22 mouse cellular contexts compared by ENCODE assay signal in genomic region chr3:68105081-68105685, GRCm38 (mm10).
"Had no signal": no experiment of that assay in that cellular context is flagged by ENCODE, and none has a peak within 500 bp of the region (broad histone marks: within the 10 kb centered on the region; RNA-seq: fewer than 3 reads in every experiment).

No protein-coding gene starts in this region.

- H3K27ac ChIP-seq: kidney, embryonic 15.5 days; limb, embryonic 10.5 days; limb, embryonic 13.5 days; liver, embryonic 12.5 days; liver, embryonic 15.5 days; lung, embryonic 15.5 days; stomach, postnatal 0 days had no signal

- DNase-seq: kidney, adult 11 months; kidney, adult 8-10 months; kidney, postnatal 10 days; kidney, postnatal 36 days; liver; lung, adult 18-20 months; lung, postnatal 14 days; lung, postnatal 4 days; right cerebral cortex, adult 18-20 months; right cerebral cortex, postnatal 14 days; right cerebral cortex, postnatal 4 days; thymus, adult 2 months; thymus, postnatal 14 days; thymus, postnatal 4 days had no signal

- ATAC-seq: liver, embryonic 12.5 days had no signal

- H3K9me3 ChIP-seq: kidney, embryonic 15.5 days; limb, embryonic 10.5 days; limb, embryonic 13.5 days; liver, embryonic 12.5 days; liver, embryonic 15.5 days; lung, embryonic 15.5 days had no signal

- H3K4me1 ChIP-seq: limb, embryonic 13.5 days; liver, embryonic 12.5 days; liver, embryonic 15.5 days; lung, embryonic 15.5 days had no signal

- H3K9ac ChIP-seq: kidney, embryonic 15.5 days; limb, embryonic 13.5 days; liver, embryonic 12.5 days; liver, embryonic 15.5 days; lung, embryonic 15.5 days had no signal

- H3K4me3 ChIP-seq: kidney, embryonic 15.5 days; limb, embryonic 10.5 days; limb, embryonic 13.5 days; liver, embryonic 12.5 days; liver, embryonic 15.5 days; lung, embryonic 15.5 days had no signal

- H3K4me2 ChIP-seq: kidney, embryonic 15.5 days; limb, embryonic 13.5 days; liver, embryonic 12.5 days; liver, embryonic 15.5 days; lung, embryonic 15.5 days; midbrain, embryonic 11.5 days had no signal

- H3K27me3 ChIP-seq: liver, embryonic 12.5 days; liver, embryonic 15.5 days; lung, embryonic 15.5 days had no signal

- H3K36me3 ChIP-seq: kidney, embryonic 15.5 days; limb, embryonic 10.5 days; limb, embryonic 13.5 days; liver, embryonic 12.5 days; liver, embryonic 15.5 days; lung, embryonic 15.5 days had no signal
